Mouse (Mus musculus) thymus, adult 2 months (tissue): Measurements from ENCODE around the gene 2810459M11Rik.

Experiments
- CTCF ChIP-seq: fragments of 200-500 bp; IDR thresholded peaks from 2 replicates; pipeline ENCODE4 v1.5.1; 2012; ENCODE audit warnings: mild to moderate bottlenecking, control low read depth, low read length, moderate library complexity, borderline replicate concordance; ENCODE audit not compliant: control insufficient read depth, poor library complexity, insufficient read depth; ENCODE audit errors: extremely low read depth
- POLR2A ChIP-seq: fragments of 200-500 bp; IDR thresholded peaks from 2 replicates; pipeline ENCODE4 v1.6.1; 2012; ENCODE audit warnings: mild to moderate bottlenecking, low read length, control low read depth, moderate library complexity; ENCODE audit not compliant: control insufficient read depth, poor library complexity, insufficient read depth; ENCODE audit errors: extremely low read depth

DNA sequence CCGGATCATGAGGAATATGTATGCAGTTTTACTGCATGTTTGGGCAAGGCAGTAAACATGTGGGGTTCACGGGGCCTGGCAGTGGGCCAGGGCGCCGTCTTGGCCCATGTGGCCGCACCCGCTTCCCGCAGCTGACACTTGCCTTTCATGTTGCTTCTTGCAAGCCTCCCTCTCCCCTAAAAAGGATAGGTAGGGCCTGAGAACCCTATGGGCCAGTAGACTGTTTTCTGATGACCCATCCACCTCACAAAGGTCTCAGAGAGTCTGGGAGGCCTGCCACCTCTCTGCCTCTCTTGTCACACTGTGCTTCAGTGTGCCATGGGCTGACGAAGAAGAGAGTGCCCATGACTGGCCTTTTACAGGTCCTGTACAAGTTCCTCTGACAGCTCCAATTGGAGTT lies 29.1 kb upstream of the 2810459M11Rik start, which contains the start of gene Spata3:
- TF ChIP-seq CTCF = no peak
- TF ChIP-seq POLR2A = no peak
